Mouse (Mus musculus) ES-Bruce4 (cell line): ENCODE measurements around the gene Hfe2.
"Not testable (repeated sequence)": the region's sequence is repeated elsewhere in the genome, so short reads cannot be mapped to it uniquely, and the experiment has no call there.

Source experiments
- CTCF ChIP-seq: IDR thresholded peaks from one replicate; pipeline ENCODE4 v1.8.1; 2011; ENCODE audit warnings: low read depth, low read length
- EP300 ChIP-seq: IDR thresholded peaks from 2 replicates; pipeline ENCODE4 v1.6.1; 2011; ENCODE audit warnings: low read depth, low read length; ENCODE audit not compliant: insufficient read depth
- POLR2A ChIP-seq: IDR thresholded peaks from one replicate; pipeline ENCODE4 v1.8.1; 2011; ENCODE audit warnings: low read length; ENCODE audit not compliant: insufficient read depth

- TF ChIP-seq POLR2A, CTCF, EP300: not testable (repeated sequence)
Observed at GRCm38 (mm10) chr3:96507966-96508365, 17.0 kb upstream of the Hfe2 start.
